Comparison of ENCODE assay signal across 8 mouse cellular contexts in the genomic region with DNA sequence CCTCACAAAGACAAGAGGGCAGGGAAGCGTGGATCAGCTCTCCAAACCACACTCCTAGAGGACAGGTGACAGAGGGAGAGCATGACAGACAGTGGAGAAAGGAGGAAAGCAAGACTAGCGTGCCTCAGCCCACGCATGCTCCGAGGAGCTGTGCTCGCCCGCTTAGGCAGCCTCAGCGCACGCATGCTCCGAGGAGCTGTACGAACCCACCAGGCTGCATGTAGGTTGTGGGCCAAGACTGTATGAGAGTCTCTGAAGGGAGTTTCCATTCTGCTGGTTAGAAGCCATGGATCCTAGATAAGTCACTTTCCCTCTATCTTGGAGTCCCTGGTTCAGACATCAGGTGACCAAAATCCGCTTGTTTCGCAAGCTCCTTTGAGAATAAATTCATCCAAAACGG. TPM values are rescaled to one million over a fixed set of nuclear protein-coding genes. Genes with fewer than 3 reads are reported as not detected.
DNase-seq lines count a peak whose midpoint lies in the region; ATAC-seq lines count a peak whose summit lies in the region.

No protein-coding gene starts in this region.

- no peaks in the 10 kb centered on the region for H3K36me3 ChIP-seq in embryonic facial prominence, embryonic 13.5 days
- no peaks in the 10 kb centered on the region for H3K36me3 ChIP-seq in hindbrain, embryonic 15.5 days
- H3K36me3 ChIP-seq in stomach, embryonic 16.5 days (ENCODE audit: control insufficient read depth, insufficient read depth, low read length): no peaks in the 10 kb centered on the region

- H3K4me1 ChIP-seq in embryonic facial prominence, embryonic 13.5 days: peaks cover 14% of the 10 kb centered on the region
- peaks cover 27% of the 10 kb centered on the region for H3K4me1 ChIP-seq in hindbrain, embryonic 15.5 days (replicated peaks)
- H3K4me1 ChIP-seq in stomach, embryonic 16.5 days (ENCODE audit: control insufficient read depth, insufficient read depth, low read length): 0 out of 2 replicates have a peak, but pooled peaks cover 5% of the 10 kb centered on the region

- H3K4me2 ChIP-seq in embryonic facial prominence, embryonic 13.5 days: peak overlapping the region; percentile 56
- H3K4me2 ChIP-seq in hindbrain, embryonic 15.5 days: peak overlapping the region; percentile 56
- peak overlapping the region; percentile 39 for H3K4me2 ChIP-seq in stomach, embryonic 16.5 days (ENCODE audit: low read depth, low read length)

- peaks cover 24% of the 10 kb centered on the region for H3K27me3 ChIP-seq in embryonic facial prominence, embryonic 13.5 days
- H3K27me3 ChIP-seq in hindbrain, embryonic 15.5 days: no peaks in the 10 kb centered on the region
- H3K27me3 ChIP-seq in stomach, embryonic 16.5 days (ENCODE audit: control insufficient read depth, insufficient read depth, low read length): peaks cover 6% of the 10 kb centered on the region; the same call in 1 of the 2 replicates

- intact Hi-C loops in left cerebral cortex, postnatal 4 days (cut with DNase I): no loop called here

- no peak overlapping the region for H3K27ac ChIP-seq in embryonic facial prominence, embryonic 13.5 days
- H3K27ac ChIP-seq in hindbrain, embryonic 15.5 days (replicated peaks): peak overlapping the region; percentile 78
- no peak overlapping the region for H3K27ac ChIP-seq in stomach, embryonic 16.5 days (ENCODE audit: low read length)

- H3K9ac ChIP-seq in embryonic facial prominence, embryonic 13.5 days: peak overlapping the region; percentile 6; the same call in 1 of the 2 replicates
- peak overlapping the region; percentile 39; the same call in 1 of the 2 replicates for H3K9ac ChIP-seq in hindbrain, embryonic 15.5 days
- no peak overlapping the region for H3K9ac ChIP-seq in stomach, embryonic 16.5 days (ENCODE audit: low read length)

- peak overlapping the region; percentile 29 for H3K4me3 ChIP-seq in embryonic facial prominence, embryonic 13.5 days
- peak overlapping the region; percentile 26 for H3K4me3 ChIP-seq in hindbrain, embryonic 15.5 days
- peak overlapping the region; percentile 16; the same call in 1 of the 2 replicates for H3K4me3 ChIP-seq in stomach, embryonic 16.5 days (replicated peaks; ENCODE audit: low read length)

- WGBS in embryonic facial prominence, embryonic 13.5 days: 9% methylated on average over 13 of the region's 13 CpGs
- 5% methylated on average over 13 of the region's 13 CpGs for WGBS in hindbrain, embryonic 15.5 days
- WGBS in stomach, embryonic 16.5 days: 26% methylated on average over 13 of the region's 13 CpGs

- peak; percentile 51 for DNase-seq in left cerebral cortex, adult 11 months (ENCODE audit: low spot score)
- no peak for DNase-seq in left cerebral cortex, postnatal 4 days
- no peak for DNase-seq in urinary bladder, postnatal 14 days (ENCODE audit: low spot score)
- DNase-seq in kidney, adult 9 months: no peak

- ATAC-seq in embryonic facial prominence, embryonic 13.5 days (ENCODE audit: insufficient number of reproducible peaks, insufficient read depth, low FRiP score, low TSS enrichment, low read depth): no peak
- peak; percentile 93 for ATAC-seq in hindbrain, embryonic 15.5 days (ENCODE audit: low FRiP score, low read depth)
- peak; percentile 37 for ATAC-seq in megakaryocyte progenitor cell, adult 5-6 weeks (replicated peaks; ENCODE audit: poor library complexity)
- ATAC-seq in stomach, embryonic 16.5 days (ENCODE audit: insufficient read depth, low FRiP score): peak; percentile 57; the same call in 1 of the 2 replicates

- H3K9me3 ChIP-seq in embryonic facial prominence, embryonic 13.5 days: peaks cover 4% of the 10 kb centered on the region; the same call in 1 of the 2 replicates
- H3K9me3 ChIP-seq in hindbrain, embryonic 15.5 days: 0 out of 2 replicates have a peak, but pooled peaks cover 6% of the 10 kb centered on the region
- no peaks in the 10 kb centered on the region for H3K9me3 ChIP-seq in stomach, embryonic 16.5 days (replicated peaks; ENCODE audit: control insufficient read depth, low read length)

RNA-seq across cellular contexts. Expression of gene Mtcl1, which starts 29.8 kb away (rescaled TPM):
- total RNA-seq in left cerebral cortex, postnatal 4 days (2021): 10 to 100 TPM; 70.8 to 75.9 TPM
- polyA plus RNA-seq in embryonic facial prominence, embryonic 13.5 days (2015; fragmentation: Nextera tagmentation; extraction: Ambion mirVana): 4.0 and 4.1 TPM in 2 replicates
- 38.8 and 40.0 TPM in 2 replicates for polyA plus RNA-seq in hindbrain, embryonic 15.5 days (2015; fragmentation: Nextera tagmentation; extraction: Ambion mirVana)
- total RNA-seq in megakaryocyte progenitor cell, adult 5-6 weeks (2015): not detected in 2 replicates
- 0.14 TPM in 1 of 2 replicates, not detected in the other for total RNA-seq in megakaryocyte progenitor cell, adult 5-6 weeks (2017)
- 4.1 and 6.1 TPM in 2 replicates for polyA plus RNA-seq in stomach, embryonic 16.5 days (2015; fragmentation: Nextera tagmentation; extraction: Ambion mirVana)

RNA-seq across cellular contexts. Expression of gene Rab12, which starts 40.2 kb away (rescaled TPM):
- 100 to 1,000 TPM; 154 to 159 TPM for total RNA-seq in left cerebral cortex, postnatal 4 days (2021)
- polyA plus RNA-seq in embryonic facial prominence, embryonic 13.5 days (2015; fragmentation: Nextera tagmentation; extraction: Ambion mirVana): 55.9 and 61.9 TPM in 2 replicates
- polyA plus RNA-seq in hindbrain, embryonic 15.5 days (2015; fragmentation: Nextera tagmentation; extraction: Ambion mirVana): 78.4 and 86.9 TPM in 2 replicates
- 18.9 and 26.1 TPM in 2 replicates for total RNA-seq in megakaryocyte progenitor cell, adult 5-6 weeks (2015)
- 26.6 and 36.4 TPM in 2 replicates for total RNA-seq in megakaryocyte progenitor cell, adult 5-6 weeks (2017)
- polyA plus RNA-seq in stomach, embryonic 16.5 days (2015; fragmentation: Nextera tagmentation; extraction: Ambion mirVana): 10.0 and 10.9 TPM in 2 replicates
